Mouse (Mus musculus): Measurements from ENCODE around the gene Bcorl1.

DNA sequence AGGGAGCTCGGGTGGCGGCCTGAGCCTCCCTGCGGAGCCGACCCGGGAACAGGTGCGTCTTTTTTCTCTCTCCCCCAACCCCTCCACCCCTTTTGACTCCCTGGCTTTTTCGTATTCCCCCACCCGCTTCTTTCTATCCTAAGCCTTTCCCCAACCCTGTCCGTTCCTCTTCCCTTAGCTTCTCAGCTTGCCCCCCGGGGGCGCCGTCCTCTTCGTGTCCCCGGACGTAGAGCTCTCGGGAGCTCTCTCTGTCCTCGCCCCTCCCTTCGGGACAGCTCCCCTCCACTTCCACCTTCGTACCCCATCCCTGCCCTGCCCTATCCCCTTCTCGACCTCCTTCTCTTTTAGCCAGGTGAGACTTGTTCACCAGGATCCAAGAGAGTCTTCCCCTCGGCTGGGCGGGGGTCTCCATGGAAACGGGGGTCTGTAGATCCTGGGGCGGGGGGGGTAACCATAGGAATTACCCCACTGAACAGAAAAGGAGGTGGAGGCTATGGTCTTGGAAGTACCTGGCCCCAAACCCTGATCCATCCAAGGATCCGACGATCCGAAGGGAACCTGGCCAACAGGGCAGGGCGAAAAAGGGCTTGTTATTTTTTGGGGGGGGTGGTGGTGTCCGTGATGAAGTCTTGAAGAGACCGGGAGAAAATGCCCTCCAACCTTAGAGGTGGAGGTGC lies 2.9 kb downstream of the Bcorl1 start:
- TF ChIP-seq CTCF (IDR thresholded peaks at IDR 0.05; ENCODE audit: low read depth): no peak
- no peak for TF ChIP-seq EP300 (optimal IDR thresholded peaks at IDR 0.05)
